Mouse (Mus musculus) CD4-positive, CD25-positive, alpha-beta regulatory T cell, adult 4 months (primary cell): Measurements from ENCODE around the gene Sik2. TPM values are rescaled to one million over a fixed set of nuclear protein-coding genes. Genes with fewer than 3 reads are reported as not detected.

Experiments
- ATAC-seq: one replicate; pipeline ENCODE4 v1.8.0; 2017
- polyA plus RNA-seq, 2 experiments: library from polyadenylated mRNA; unstranded; fragments of 100-300 nt; shearing (Covaris generic); gene quantifications; one replicate each; pipeline ENCODE4 v1.2.1; 2017

The Sik2 gene
- polyA plus RNA-seq, 2 experiments from 2014 or later = 18.9 to 22.2 TPM

- no peak for ATAC-seq
These were observed 96.9 kb downstream of the Sik2 start for GRCm38 (mm10) chr9:50911861-50912515.

- ATAC-seq = peak; percentile 83
These were observed 103.6 kb downstream of the Sik2 start for GRCm38 (mm10) chr9:50905321-50905720.

- ATAC-seq = peak; percentile 65
These were observed 104.6 kb downstream of the Sik2 start for GRCm38 (mm10) chr9:50904196-50904847.

- no peak for ATAC-seq
These were observed 108.6 kb downstream of the Sik2 start for GRCm38 (mm10) chr9:50900026-50900920.

GRCm38 (mm10) chr9:50893665-50894064 lies 115.2 kb downstream of the Sik2 start:
- ATAC-seq = no peak

GRCm38 (mm10) chr9:50890494-50891090 lies 118.3 kb downstream of the Sik2 start:
- ATAC-seq = no peak

GRCm38 (mm10) chr9:50889964-50890363 lies 118.9 kb downstream of the Sik2 start:
- ATAC-seq = no peak

GRCm38 (mm10) chr9:50889211-50889610 lies 119.7 kb downstream of the Sik2 start:
- no peak for ATAC-seq

- ATAC-seq = no peak
These were observed 121.5 kb downstream of the Sik2 start for GRCm38 (mm10) chr9:50887351-50887750.

GRCm38 (mm10) chr9:50886870-50887269 lies 122.0 kb downstream of the Sik2 start:
- no peak for ATAC-seq

- ATAC-seq = no peak
These were observed 123.3 kb downstream of the Sik2 start for GRCm38 (mm10) chr9:50885600-50885987.

- no peak for ATAC-seq
These were observed 123.9 kb downstream of the Sik2 start for GRCm38 (mm10) chr9:50884741-50885599.

- no peak for ATAC-seq
These were observed 124.8 kb downstream of the Sik2 start for GRCm38 (mm10) chr9:50884093-50884492.

GRCm38 (mm10) chr9:50882183-50882582 lies 126.7 kb downstream of the Sik2 start:
- ATAC-seq = no peak

GRCm38 (mm10) chr9:50877431-50877830 lies 131.4 kb downstream of the Sik2 start:
- no peak for ATAC-seq

GRCm38 (mm10) chr9:50876287-50876686 lies 132.6 kb downstream of the Sik2 start:
- no peak for ATAC-seq

- no peak for ATAC-seq
These were observed 133.4 kb downstream of the Sik2 start for GRCm38 (mm10) chr9:50875470-50875869.

GRCm38 (mm10) chr9:50874031-50874430 lies 134.8 kb downstream of the Sik2 start:
- ATAC-seq = no peak

GRCm38 (mm10) chr9:50873210-50873609 lies 135.7 kb downstream of the Sik2 start:
- ATAC-seq = no peak

- no peak for ATAC-seq
These were observed 140.7 kb downstream of the Sik2 start for GRCm38 (mm10) chr9:50868182-50868581.

GRCm38 (mm10) chr9:50867015-50867414 lies 141.9 kb downstream of the Sik2 start:
- no peak for ATAC-seq

GRCm38 (mm10) chr9:50865803-50866202 lies 143.1 kb downstream of the Sik2 start:
- ATAC-seq = peak; percentile 50
